21 mouse cellular contexts compared by ENCODE assay signal in genomic region chr19:33137316-33137715, GRCm38 (mm10).
"Had no signal": no experiment of that assay in that cellular context is flagged by ENCODE, and none has a peak within 500 bp of the region (broad histone marks: within the 10 kb centered on the region; RNA-seq: fewer than 3 reads in every experiment).

No protein-coding gene starts in this region.

- H3K9ac ChIP-seq: forebrain, embryonic 15.5 days; forebrain, postnatal 0 days; heart, embryonic 12.5 days; hindbrain, embryonic 13.5 days; hindbrain, embryonic 15.5 days; limb, embryonic 13.5 days; limb, embryonic 15.5 days; liver, embryonic 12.5 days; liver, embryonic 14.5 days had no signal

- H3K4me1 ChIP-seq: forebrain, embryonic 15.5 days; heart, embryonic 10.5 days; hindbrain, embryonic 13.5 days; hindbrain, embryonic 15.5 days; limb, embryonic 13.5 days; limb, embryonic 15.5 days; liver, embryonic 12.5 days had no signal

- H3K27ac ChIP-seq: forebrain, embryonic 15.5 days; heart, embryonic 10.5 days; hindbrain, embryonic 13.5 days; hindbrain, embryonic 15.5 days; hindbrain, postnatal 0 days; kidney, postnatal 0 days; limb, embryonic 13.5 days; limb, embryonic 15.5 days; liver, embryonic 12.5 days; liver, embryonic 14.5 days had no signal

- ATAC-seq: forebrain, embryonic 15.5 days; forebrain, postnatal 0 days; hindbrain, postnatal 0 days; intestine, embryonic 16.5 days; liver, embryonic 12.5 days had no signal

- H3K27me3 ChIP-seq: forebrain, embryonic 15.5 days; heart, embryonic 12.5 days; hindbrain, embryonic 13.5 days; hindbrain, embryonic 15.5 days; limb, embryonic 15.5 days; liver, embryonic 12.5 days had no signal

- DNase-seq: forebrain, postnatal 0 days; gastrocnemius, postnatal 14 days; gastrocnemius, postnatal 36 days; heart, adult 18-20 months; heart, postnatal 10 days; layer of hippocampus, adult 9-11 months; layer of hippocampus, postnatal 36 days; left cerebral cortex, postnatal 4 days; lung, adult 18-20 months had no signal

- H3K36me3 ChIP-seq: forebrain, embryonic 15.5 days; heart, embryonic 10.5 days; heart, embryonic 12.5 days; hindbrain, embryonic 13.5 days; hindbrain, embryonic 15.5 days; limb, embryonic 13.5 days; limb, embryonic 15.5 days; liver, embryonic 12.5 days had no signal

- H3K4me2 ChIP-seq: forebrain, embryonic 15.5 days; heart, embryonic 12.5 days; hindbrain, embryonic 13.5 days; hindbrain, embryonic 15.5 days; limb, embryonic 13.5 days; limb, embryonic 15.5 days; liver, embryonic 12.5 days had no signal

- H3K9me3 ChIP-seq: forebrain, embryonic 15.5 days; heart, embryonic 10.5 days; heart, embryonic 12.5 days; hindbrain, embryonic 13.5 days; hindbrain, embryonic 15.5 days; limb, embryonic 13.5 days; limb, embryonic 15.5 days; liver, embryonic 12.5 days had no signal

- H3K4me3 ChIP-seq: forebrain, embryonic 15.5 days; heart, embryonic 10.5 days; heart, embryonic 12.5 days; hindbrain, embryonic 13.5 days; hindbrain, embryonic 15.5 days; limb, embryonic 13.5 days; limb, embryonic 15.5 days; liver, embryonic 12.5 days had no signal
